Mouse (Mus musculus) kidney, embryonic 15.5 days (tissue): Measurements from ENCODE around the gene Fbxo31. TPM values are rescaled to one million over a fixed set of nuclear protein-coding genes. Genes with fewer than 3 reads are reported as not detected.

Experiments used
- ATAC-seq: fragments of 200-750 bp; cut with Nextera tagmentation; replicated peaks from 2 replicates; pipeline ENCODE4 v1.8.0; 2017; ENCODE audit warnings: moderate TSS enrichment; ENCODE audit not compliant: low FRiP score
- H3K27ac ChIP-seq: fragments of 300-500 bp; sonication (generic); 2 replicates; pipeline ENCODE4 v1.5.1; 2015; ENCODE audit warnings: mild to moderate bottlenecking, inconsistent platforms
- H3K27me3 ChIP-seq: fragments of 300-500 bp; sonication (generic); 2 replicates; pipeline ENCODE4 v1.6.1; 2015; ENCODE audit warnings: inconsistent platforms
- H3K36me3 ChIP-seq: fragments of 300-500 bp; sonication (generic); 2 replicates; pipeline ENCODE4 v1.6.1; 2015; ENCODE audit warnings: inconsistent platforms
- H3K4me1 ChIP-seq: fragments of 300-500 bp; sonication (generic); 2 replicates; pipeline ENCODE4 v1.6.1; 2015; ENCODE audit warnings: inconsistent platforms
- H3K4me2 ChIP-seq: fragments of 300-500 bp; sonication (generic); 2 replicates; pipeline ENCODE4 v1.6.1; 2015; ENCODE audit warnings: moderate library complexity, mild to moderate bottlenecking, inconsistent platforms
- H3K4me3 ChIP-seq: fragments of 300-500 bp; sonication (generic); replicated peaks from 2 replicates; pipeline ENCODE4 v1.5.1; 2015; ENCODE audit warnings: mild to moderate bottlenecking, inconsistent platforms
- H3K9ac ChIP-seq: fragments of 300-500 bp; sonication (generic); 2 replicates; pipeline ENCODE4 v1.6.1; 2015; ENCODE audit warnings: mild to moderate bottlenecking, inconsistent platforms
- H3K9me3 ChIP-seq: fragments of 300-500 bp; sonication (generic); replicated peaks from 2 replicates; pipeline ENCODE4 v1.6.1; 2016; ENCODE audit warnings: inconsistent platforms
- WGBS: fragments of 180-500 bp; shearing (Covaris S2); methylation state at CpG from one replicate; pipeline ENCODE4 v1.1.7; 2015; ENCODE audit warnings: mixed read lengths; 5-methylcytosine and 5-hydroxymethylcytosine counted together
- polyA plus RNA-seq: library from polyadenylated mRNA; unstranded; fragments of >200 nt; fragmentation: Nextera tagmentation; extraction: Ambion mirVana; gene quantifications from 2 replicates; pipeline ENCODE4 v1.2.1, GENCODE M21; 2015

Gene Fbxo31
- polyA plus RNA-seq, 1 experiment from 2014 or later = 17.5 TPM

- H3K27me3 ChIP-seq = no peaks in the 10 kb centered on the region
- H3K36me3 ChIP-seq = peaks cover 45% of the 10 kb centered on the region
- H3K27ac ChIP-seq = no peak overlapping the region
- 0 out of 2 replicates have a peak, but pooled peaks cover 3% of the 10 kb centered on the region for H3K4me1 ChIP-seq
- H3K9me3 ChIP-seq = no peaks in the 10 kb centered on the region
- no peak overlapping the region for H3K4me3 ChIP-seq
- no peak overlapping the region for H3K9ac ChIP-seq
- no peak overlapping the region for H3K4me2 ChIP-seq
- WGBS = 81% methylated on average over 16 of the region's 16 CpGs
- ATAC-seq = no peak
Observed at GRCm38 (mm10) chr8:121561636-121562345, 16.8 kb downstream of the Fbxo31 start.

DNA sequence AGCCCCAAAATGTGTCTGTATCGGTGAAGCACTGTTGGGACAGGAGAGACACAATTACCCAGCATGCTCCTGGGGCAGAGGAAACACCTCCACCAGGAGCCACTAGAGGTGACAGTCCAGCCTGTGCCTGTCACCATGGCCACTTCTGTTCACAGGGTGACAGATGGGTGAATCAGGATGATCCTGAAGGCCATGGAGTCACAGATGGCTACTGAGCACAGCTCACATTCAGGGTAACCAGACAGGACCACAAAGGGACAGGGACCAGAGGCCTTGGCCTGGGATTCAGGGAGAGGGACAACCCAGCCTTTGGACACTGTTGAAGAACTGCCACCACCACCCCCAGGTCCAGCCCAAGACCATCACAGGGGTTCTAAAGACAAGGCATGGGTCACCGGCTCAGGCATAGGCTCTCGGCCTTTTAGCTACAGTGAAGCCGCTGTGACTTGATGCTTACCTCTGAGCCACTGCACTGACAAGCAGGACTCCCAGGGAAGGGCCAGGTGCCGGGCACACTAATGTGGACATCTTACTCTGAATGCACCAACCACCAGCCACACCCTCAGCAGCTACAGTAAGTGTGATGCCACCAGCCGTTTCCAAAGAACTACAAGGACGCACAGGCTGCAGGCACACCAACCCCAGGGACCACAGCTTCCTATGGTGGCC, 18.0 kb downstream of the Fbxo31 start:
- no peaks in the 10 kb centered on the region for H3K9me3 ChIP-seq
- ATAC-seq = no peak
- H3K27me3 ChIP-seq = no peaks in the 10 kb centered on the region
- no peak overlapping the region for H3K4me3 ChIP-seq
- peaks cover 51% of the 10 kb centered on the region for H3K36me3 ChIP-seq
- H3K9ac ChIP-seq = no peak overlapping the region
- 0 out of 2 replicates have a peak, but pooled peaks cover 3% of the 10 kb centered on the region for H3K4me1 ChIP-seq
- 92% methylated on average over 7 of the region's 7 CpGs for WGBS
- no peak overlapping the region for H3K27ac ChIP-seq
- no peak overlapping the region for H3K4me2 ChIP-seq

DNA sequence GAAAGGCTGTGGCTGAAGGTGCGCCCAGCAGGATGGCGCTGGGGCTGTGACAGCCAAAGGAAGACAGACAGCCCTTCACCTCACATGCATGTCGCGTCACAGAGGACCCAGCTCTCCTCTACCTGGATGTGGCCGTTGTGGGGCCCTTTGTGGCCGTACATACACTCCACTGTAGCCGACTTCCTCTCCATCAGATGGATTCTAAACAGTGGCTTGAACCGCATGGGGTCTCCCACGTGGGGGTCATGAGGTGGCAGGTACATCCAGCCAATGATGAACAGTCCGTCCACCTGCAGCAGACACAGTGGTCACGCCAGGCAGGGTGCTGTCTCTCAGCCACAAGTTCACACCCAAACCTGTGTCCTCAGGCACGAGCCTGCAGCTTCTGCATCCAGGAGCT, 18.8 kb downstream of the Fbxo31 start:
- no peak overlapping the region for H3K9ac ChIP-seq
- no peak for ATAC-seq
- no peaks in the 10 kb centered on the region for H3K9me3 ChIP-seq
- H3K4me3 ChIP-seq = no peak overlapping the region
- no peak overlapping the region for H3K27ac ChIP-seq
- H3K36me3 ChIP-seq = peaks cover 51% of the 10 kb centered on the region
- WGBS = 89% methylated on average over 12 of the region's 12 CpGs
- no peaks in the 10 kb centered on the region for H3K27me3 ChIP-seq
- H3K4me2 ChIP-seq = no peak overlapping the region
- H3K4me1 ChIP-seq = 0 out of 2 replicates have a peak, but pooled peaks cover 3% of the 10 kb centered on the region

GRCm38 (mm10) chr8:121558538-121558937, 20.1 kb downstream of the Fbxo31 start:
- Histone ChIP-seq H3K27ac (no peak overlapping the region), H3K9me3 (no peaks in the 10 kb centered on the region), H3K4me2 (no peak overlapping the region), H3K4me1 (0 out of 2 replicates have a peak, but pooled peaks cover 3% of the 10 kb centered on the region), H3K9ac (no peak overlapping the region), H3K4me3 (no peak overlapping the region), H3K36me3 (peaks cover 61% of the 10 kb centered on the region), H3K27me3 (no peaks in the 10 kb centered on the region)
- WGBS = 86% methylated on average over 16 of the region's 16 CpGs
- ATAC-seq = no peak

- WGBS = 80% methylated on average over 11 of the region's 11 CpGs
- no peak for ATAC-seq
- Histone ChIP-seq H3K27ac (no peak overlapping the region), H3K36me3 (peaks cover 63% of the 10 kb centered on the region), H3K27me3 (no peaks in the 10 kb centered on the region), H3K9ac (no peak overlapping the region), H3K9me3 (no peaks in the 10 kb centered on the region), H3K4me2 (no peak overlapping the region), H3K4me1 (no peaks in the 10 kb centered on the region), H3K4me3 (no peak overlapping the region)
Observed at GRCm38 (mm10) chr8:121557746-121558145, 20.9 kb downstream of the Fbxo31 start.

GRCm38 (mm10) chr8:121553831-121554475, 24.7 kb downstream of the Fbxo31 start:
- Histone ChIP-seq H3K4me1 (no peaks in the 10 kb centered on the region), H3K27ac (no peak overlapping the region), H3K4me2 (no peak overlapping the region), H3K27me3 (no peaks in the 10 kb centered on the region), H3K36me3 (peaks cover 79% of the 10 kb centered on the region), H3K4me3 (no peak overlapping the region), H3K9me3 (no peaks in the 10 kb centered on the region), H3K9ac (no peak overlapping the region)
- 91% methylated on average over 32 of the region's 32 CpGs for WGBS
- ATAC-seq = no peak

DNA sequence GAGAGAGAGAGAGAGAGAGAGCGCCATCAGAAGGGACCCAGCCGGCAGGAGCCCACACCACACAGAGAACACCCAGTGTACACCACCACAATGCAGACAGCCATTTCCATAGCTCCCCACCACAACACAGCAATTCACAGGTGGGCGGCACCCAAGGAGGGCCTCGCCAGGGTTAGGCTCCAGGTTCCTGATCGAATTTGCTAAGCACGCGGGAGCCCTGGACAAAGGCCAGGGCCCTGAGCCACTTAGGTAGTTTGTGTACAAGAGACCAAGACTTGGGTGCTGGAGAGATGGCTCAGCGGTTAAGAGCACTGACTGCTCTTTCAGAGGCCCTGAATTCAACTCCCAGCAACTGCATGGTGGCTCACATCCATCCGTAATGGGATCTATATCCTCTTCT, 26.1 kb downstream of the Fbxo31 start:
- 87% methylated on average over 9 of the region's 9 CpGs for WGBS
- Histone ChIP-seq H3K4me1 (no peaks in the 10 kb centered on the region), H3K27me3 (no peaks in the 10 kb centered on the region), H3K9me3 (no peaks in the 10 kb centered on the region), H3K36me3 (peaks cover 66% of the 10 kb centered on the region), H3K27ac (no peak overlapping the region), H3K4me3 (no peak overlapping the region), H3K4me2 (no peak overlapping the region), H3K9ac (no peak overlapping the region)
- no peak for ATAC-seq

DNA sequence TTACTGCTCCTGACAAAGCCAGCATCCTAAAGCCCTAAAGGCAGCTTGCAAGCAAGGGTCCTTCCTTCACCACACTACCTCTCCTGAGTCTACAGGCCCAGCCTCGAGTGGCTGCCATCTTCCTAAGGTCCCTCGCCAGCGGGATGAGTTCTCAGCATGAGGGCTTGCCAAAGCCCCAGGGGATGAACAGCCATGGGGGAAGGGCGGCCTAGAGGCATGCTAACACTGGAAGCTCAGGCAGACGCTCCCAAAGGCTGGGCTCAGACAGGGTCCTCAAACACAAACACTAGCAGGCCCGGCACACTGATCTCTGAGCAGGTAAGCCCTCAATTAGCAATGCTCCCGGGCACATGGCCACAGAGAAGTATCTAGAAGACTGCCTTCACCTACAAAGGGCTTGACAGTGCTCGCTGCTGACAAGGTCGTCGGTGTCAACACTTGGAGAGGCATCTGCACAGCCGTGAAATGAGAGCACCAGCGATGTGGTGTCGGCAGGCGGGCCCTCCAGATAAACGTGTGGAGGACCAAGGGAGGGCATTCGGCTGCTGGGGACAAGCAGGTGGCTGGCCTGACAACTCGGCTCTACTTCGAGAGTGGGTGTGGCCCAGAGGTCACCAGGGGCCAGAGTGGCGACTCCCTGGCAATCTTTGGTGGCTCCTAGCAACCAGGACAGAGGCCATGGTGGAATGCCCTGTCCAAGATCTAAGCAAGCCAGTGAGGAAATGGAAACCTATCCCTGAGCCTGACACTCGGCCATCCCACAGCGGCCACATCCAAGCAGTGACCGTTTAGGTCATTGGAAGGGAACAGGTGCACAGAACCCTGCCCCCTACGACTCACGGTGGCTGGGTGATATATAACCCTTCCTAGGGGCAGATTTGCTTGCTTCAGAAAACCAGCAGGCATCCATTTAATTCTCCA, 27.3 kb downstream of the Fbxo31 start:
- no peaks in the 10 kb centered on the region for H3K9me3 ChIP-seq
- 65% methylated on average over 24 of the region's 24 CpGs for WGBS
- H3K36me3 ChIP-seq = peaks cover 61% of the 10 kb centered on the region
- no peak overlapping the region for H3K4me3 ChIP-seq
- 0 out of 2 replicates have a peak, but pooled peaks cover 3% of the 10 kb centered on the region for H3K27me3 ChIP-seq
- H3K4me1 ChIP-seq = no peaks in the 10 kb centered on the region
- H3K27ac ChIP-seq = no peak overlapping the region
- ATAC-seq = no peak
- H3K9ac ChIP-seq = no peak overlapping the region
- H3K4me2 ChIP-seq = no peak overlapping the region

DNA sequence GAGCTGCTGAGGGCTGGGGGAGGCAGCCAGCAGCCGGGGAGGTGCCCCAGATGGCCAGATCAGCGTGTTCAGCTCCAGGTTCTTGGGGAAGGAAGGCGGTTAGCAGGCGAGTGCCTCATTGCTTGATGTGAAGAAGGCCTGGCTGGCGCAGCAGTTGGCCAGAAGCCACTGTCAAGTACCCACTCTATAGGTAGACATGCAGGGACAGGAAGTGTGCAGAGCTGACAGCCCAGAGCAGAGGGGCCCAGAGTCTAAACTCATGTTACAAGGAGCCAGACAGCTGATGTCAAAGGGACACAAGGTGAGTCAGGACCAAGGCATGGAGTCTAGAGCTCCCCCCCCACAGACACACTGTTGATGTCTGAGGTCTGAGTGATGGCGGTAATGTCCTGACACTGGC, 28.6 kb downstream of the Fbxo31 start:
- 92% methylated on average over 6 of the region's 6 CpGs for WGBS
- no peak overlapping the region for H3K27ac ChIP-seq
- no peaks in the 10 kb centered on the region for H3K9me3 ChIP-seq
- no peak overlapping the region for H3K4me3 ChIP-seq
- no peak for ATAC-seq
- peaks cover 50% of the 10 kb centered on the region for H3K36me3 ChIP-seq
- no peak overlapping the region for H3K9ac ChIP-seq
- peaks cover 3% of the 10 kb centered on the region; the same call in 1 of the 2 replicates for H3K27me3 ChIP-seq
- no peaks in the 10 kb centered on the region for H3K4me1 ChIP-seq
- H3K4me2 ChIP-seq = no peak overlapping the region

DNA sequence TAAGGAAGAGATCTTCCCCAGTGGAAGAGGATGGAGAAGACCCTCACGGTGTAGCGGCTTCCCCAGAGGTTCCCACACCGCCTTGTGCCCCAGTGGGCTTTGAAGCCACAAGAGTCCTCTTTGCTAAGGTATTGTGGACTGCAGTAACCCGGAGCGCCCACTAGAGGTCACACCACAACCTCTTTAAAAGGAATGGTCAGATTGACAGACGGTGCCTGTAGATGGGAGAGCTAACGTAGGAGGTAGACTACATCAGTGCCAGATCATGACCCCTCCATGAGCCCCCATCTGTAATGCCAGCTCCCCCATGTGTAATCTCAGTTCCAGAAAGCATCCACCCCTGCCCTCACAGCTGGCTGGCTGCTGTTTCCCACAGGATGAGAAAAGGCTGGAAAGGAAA, 31.5 kb downstream of the Fbxo31 start:
- Histone ChIP-seq H3K4me3 (no peak overlapping the region), H3K9me3 (no peaks in the 10 kb centered on the region), H3K4me1 (no peaks in the 10 kb centered on the region), H3K9ac (no peak overlapping the region), H3K4me2 (no peak overlapping the region), H3K27ac (no peak overlapping the region), H3K27me3 (peaks cover 3% of the 10 kb centered on the region; the same call in 1 of the 2 replicates), H3K36me3 (peaks cover 20% of the 10 kb centered on the region)
- 14% methylated on average over 7 of the region's 7 CpGs for WGBS
- ATAC-seq = no peak

DNA sequence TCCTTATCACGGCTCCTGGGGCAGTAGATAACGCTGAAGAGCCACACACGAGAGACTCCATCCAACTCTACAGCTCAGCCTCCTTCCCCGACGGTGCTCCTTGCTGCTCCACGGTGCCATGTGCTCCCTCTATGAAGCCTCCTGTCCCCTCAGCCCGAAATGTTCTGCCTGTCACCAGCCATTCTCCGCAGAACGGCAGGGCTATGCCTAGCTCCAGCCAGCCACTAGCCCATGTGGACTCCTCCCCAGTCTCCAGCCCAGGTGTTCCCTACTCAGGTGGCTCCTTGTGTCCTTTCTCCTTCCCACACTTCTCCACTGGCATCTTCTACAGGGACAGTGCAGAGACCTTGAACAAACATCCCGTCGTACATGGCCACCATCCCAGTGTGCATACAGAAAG, 33.7 kb downstream of the Fbxo31 start:
- Histone ChIP-seq H3K9ac (no peak overlapping the region), H3K36me3 (peaks cover 6% of the 10 kb centered on the region; the same call in 1 of the 2 replicates), H3K4me3 (no peak overlapping the region), H3K9me3 (no peaks in the 10 kb centered on the region), H3K27me3 (peaks cover 3% of the 10 kb centered on the region; the same call in 1 of the 2 replicates), H3K27ac (no peak overlapping the region), H3K4me1 (no peaks in the 10 kb centered on the region), H3K4me2 (no peak overlapping the region)
- WGBS = 76% methylated on average over 11 of the region's 11 CpGs
- ATAC-seq = no peak
